Mouse (Mus musculus): ENCODE measurements around the gene Gm15140. TPM values are rescaled to one million over a fixed set of nuclear protein-coding genes. Genes with fewer than 3 reads are reported as not detected.
"Not testable (repeated sequence)": the region's sequence is repeated elsewhere in the genome, so short reads cannot be mapped to it uniquely, and the experiment has no call there.

Gene Gm15140
- polyA plus RNA-seq (2011; ENCODE audit: insufficient read length, low read depth, missing spikeins): not detected in 2 replicates

DNA sequence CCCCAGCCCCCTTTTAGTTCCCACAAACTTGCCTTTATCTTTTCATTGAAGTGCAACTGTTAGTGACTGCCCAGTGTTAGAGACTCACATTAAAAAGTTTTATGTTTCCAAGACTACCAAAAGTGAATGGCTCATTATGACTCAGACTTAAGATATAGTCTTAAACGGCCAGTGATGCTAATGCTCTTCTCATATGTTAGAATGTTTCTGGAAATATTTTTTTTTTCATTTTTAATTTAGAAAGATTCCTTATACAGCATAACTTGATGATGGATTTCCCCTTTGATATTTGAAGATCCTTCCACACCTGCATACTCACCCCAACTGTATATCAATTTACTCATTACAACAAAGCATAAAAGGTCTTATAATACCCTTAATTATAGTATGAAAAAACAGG lies at the start of gene Gm15140:
TSS of gene Gm15140 (minus strand) at position 101 of the 400 bp plus-strand sequence.
- H3K4me3 ChIP-seq (ENCODE audit: insufficient read depth, low read length); H3K27ac ChIP-seq (ENCODE audit: insufficient read depth, low read length); H3K4me1 ChIP-seq (ENCODE audit: control insufficient read depth, insufficient read depth, low read length): not testable (repeated sequence)

Other genes with a start within 250 kb of the Gm15140 start
- not detected in 2 replicates for gene Samt1, start 108.0 kb downstream of the Gm15140 start, polyA plus RNA-seq (2011; ENCODE audit: insufficient read length, low read depth, missing spikeins)
- not detected in 2 replicates for gene 4921511M17Rik, start 86.9 kb downstream of the Gm15140 start, polyA plus RNA-seq (2011; ENCODE audit: insufficient read length, low read depth, missing spikeins)
- not detected in 2 replicates for gene Gm10057, start 65.6 kb downstream of the Gm15140 start, polyA plus RNA-seq (2011; ENCODE audit: insufficient read length, low read depth, missing spikeins)
- gene 4930524N10Rik, start 222.7 kb upstream of the Gm15140 start, polyA plus RNA-seq (2011; ENCODE audit: insufficient read length, low read depth, missing spikeins): not detected in 2 replicates